In genomic region chr7:141934128-141934898, GRCm38 (mm10) we compare ENCODE assay signal across 14 mouse cellular contexts. TPM values are rescaled to one million over a fixed set of nuclear protein-coding genes. Genes with fewer than 3 reads are reported as not detected.
DNase-seq lines count a peak whose midpoint lies in the region; ATAC-seq lines count a peak whose summit lies in the region.
"Had no signal": no experiment of that assay in that cellular context is flagged by ENCODE, and none has a peak within 500 bp of the region (broad histone marks: within the 10 kb centered on the region; RNA-seq: fewer than 3 reads in every experiment).

No protein-coding gene starts in this region.

- peak; percentile 68 for ATAC-seq in intestine, embryonic 15.5 days
- ATAC-seq in intestine, embryonic 16.5 days: no peak
- peak; percentile 92 for ATAC-seq in forebrain, embryonic 12.5 days (ENCODE audit: low FRiP score)
- peak; percentile 63; the same call in 1 of the 2 replicates for ATAC-seq in stomach, embryonic 15.5 days (ENCODE audit: insufficient read depth, low FRiP score, low read depth)
- ATAC-seq: Patski had no signal

- no peak overlapping the region for H3K27ac ChIP-seq in intestine, embryonic 15.5 days
- H3K27ac ChIP-seq in intestine, embryonic 16.5 days (ENCODE audit: low read length): no peak overlapping the region
- H3K27ac ChIP-seq in forebrain, embryonic 12.5 days: peak overlapping the region; percentile 71
- peak overlapping the region; percentile 78 for H3K27ac ChIP-seq in midbrain, embryonic 10.5 days (replicated peaks)
- H3K27ac ChIP-seq in stomach, embryonic 15.5 days: no peak overlapping the region
- H3K27ac ChIP-seq: embryonic facial prominence, embryonic 15.5 days had no signal

- H3K4me3 ChIP-seq in intestine, embryonic 15.5 days (replicated peaks): no peak overlapping the region
- no peak overlapping the region for H3K4me3 ChIP-seq in intestine, embryonic 16.5 days (ENCODE audit: low read length)
- H3K4me3 ChIP-seq in forebrain, embryonic 12.5 days (replicated peaks): no peak overlapping the region
- H3K4me3 ChIP-seq in midbrain, embryonic 10.5 days: no peak overlapping the region
- no peak overlapping the region for H3K4me3 ChIP-seq in stomach, embryonic 15.5 days (replicated peaks)
- H3K4me3 ChIP-seq: embryonic facial prominence, embryonic 15.5 days had no signal

- no peaks in the 10 kb centered on the region for H3K36me3 ChIP-seq in intestine, embryonic 15.5 days
- no peaks in the 10 kb centered on the region for H3K36me3 ChIP-seq in intestine, embryonic 16.5 days (ENCODE audit: control insufficient read depth, insufficient read depth, low read length)
- no peaks in the 10 kb centered on the region for H3K36me3 ChIP-seq in forebrain, embryonic 12.5 days (replicated peaks)
- H3K36me3 ChIP-seq in midbrain, embryonic 10.5 days: no peaks in the 10 kb centered on the region
- H3K36me3 ChIP-seq in stomach, embryonic 15.5 days: no peaks in the 10 kb centered on the region
- H3K36me3 ChIP-seq: embryonic facial prominence, embryonic 15.5 days had no signal

- DNase-seq in midbrain, embryonic 10.5 days (ENCODE audit: low spot score): peak; percentile 58
- no peak for DNase-seq in layer of hippocampus, postnatal 36 days
- DNase-seq in right cerebral cortex, postnatal 36 days (ENCODE audit: low spot score in 2 of 2): no peak
- DNase-seq in layer of hippocampus, adult 9-10 months (ENCODE audit: low spot score): no peak
- DNase-seq: gastrocnemius, postnatal 25 days; heart, postnatal 10 days; kidney, postnatal 10 days; lung, adult 2 months had no signal

- H3K9me3 ChIP-seq in intestine, embryonic 15.5 days: no peaks in the 10 kb centered on the region
- H3K9me3 ChIP-seq in intestine, embryonic 16.5 days (ENCODE audit: control insufficient read depth, low read length): no peaks in the 10 kb centered on the region
- H3K9me3 ChIP-seq in forebrain, embryonic 12.5 days: no peaks in the 10 kb centered on the region
- H3K9me3 ChIP-seq in midbrain, embryonic 10.5 days (replicated peaks): no peaks in the 10 kb centered on the region
- H3K9me3 ChIP-seq in stomach, embryonic 15.5 days: no peaks in the 10 kb centered on the region
- H3K9me3 ChIP-seq: embryonic facial prominence, embryonic 15.5 days had no signal

- H3K4me1 ChIP-seq in intestine, embryonic 15.5 days (replicated peaks): no peaks in the 10 kb centered on the region
- no peaks in the 10 kb centered on the region for H3K4me1 ChIP-seq in intestine, embryonic 16.5 days (ENCODE audit: control insufficient read depth, insufficient read depth, low read length)
- H3K4me1 ChIP-seq in forebrain, embryonic 12.5 days: peaks cover 17% of the 10 kb centered on the region
- H3K4me1 ChIP-seq in midbrain, embryonic 10.5 days: peaks cover 12% of the 10 kb centered on the region
- H3K4me1 ChIP-seq in stomach, embryonic 15.5 days: no peaks in the 10 kb centered on the region
- H3K4me1 ChIP-seq: embryonic facial prominence, embryonic 15.5 days had no signal

- no peak overlapping the region for H3K9ac ChIP-seq in intestine, embryonic 15.5 days
- H3K9ac ChIP-seq in intestine, embryonic 16.5 days (ENCODE audit: low read depth, low read length): no peak overlapping the region
- no peak overlapping the region for H3K9ac ChIP-seq in forebrain, embryonic 12.5 days
- H3K9ac ChIP-seq in stomach, embryonic 15.5 days: no peak overlapping the region
- H3K9ac ChIP-seq: embryonic facial prominence, embryonic 15.5 days had no signal

- WGBS in intestine, embryonic 15.5 days: 66% methylated on average over 7 of the region's 7 CpGs
- WGBS in intestine, embryonic 16.5 days: 64% methylated on average over 7 of the region's 7 CpGs
- WGBS in forebrain, embryonic 12.5 days: 52% methylated on average over 7 of the region's 7 CpGs
- 61% methylated on average over 7 of the region's 7 CpGs for WGBS in midbrain, embryonic 10.5 days
- 54% methylated on average over 7 of the region's 7 CpGs for WGBS in stomach, embryonic 15.5 days

- no peak overlapping the region for H3K4me2 ChIP-seq in intestine, embryonic 15.5 days (replicated peaks)
- H3K4me2 ChIP-seq in intestine, embryonic 16.5 days (ENCODE audit: low read depth, low read length): no peak overlapping the region
- no peak overlapping the region for H3K4me2 ChIP-seq in forebrain, embryonic 12.5 days
- no peak overlapping the region for H3K4me2 ChIP-seq in stomach, embryonic 15.5 days
- H3K4me2 ChIP-seq: embryonic facial prominence, embryonic 15.5 days had no signal

- H3K27me3 ChIP-seq in intestine, embryonic 15.5 days (replicated peaks): 0 out of 2 replicates have a peak, but pooled peaks cover 3% of the 10 kb centered on the region
- H3K27me3 ChIP-seq in intestine, embryonic 16.5 days (replicated peaks; ENCODE audit: control insufficient read depth, insufficient read depth, low read length): no peaks in the 10 kb centered on the region
- H3K27me3 ChIP-seq in forebrain, embryonic 12.5 days: peaks cover 9% of the 10 kb centered on the region; the same call in 1 of the 2 replicates
- H3K27me3 ChIP-seq in midbrain, embryonic 10.5 days (ENCODE audit: low read depth, poor library complexity, severe bottlenecking): no peaks in the 10 kb centered on the region
- no peaks in the 10 kb centered on the region for H3K27me3 ChIP-seq in stomach, embryonic 15.5 days (replicated peaks)

RNA-seq across cellular contexts. Expression of gene Brsk2, which starts 15.2 kb away (rescaled TPM):
- 1.3 and 1.8 TPM in 2 replicates for polyA plus RNA-seq in intestine, embryonic 15.5 days (2015; fragmentation: Nextera tagmentation; extraction: Ambion mirVana)
- polyA plus RNA-seq in intestine, embryonic 16.5 days (2015; fragmentation: Nextera tagmentation; extraction: Ambion mirVana): 0.98 and 1.3 TPM in 2 replicates
- polyA plus RNA-seq in forebrain, embryonic 12.5 days (2016; fragmentation: Nextera tagmentation; extraction: Ambion mirVana): 19.8 and 20.2 TPM in 2 replicates
- polyA plus RNA-seq in midbrain, embryonic 10.5 days (2016; fragmentation: Nextera tagmentation; extraction: Ambion mirVana): 7.8 and 11.4 TPM in 2 replicates
- 1.6 and 2.0 TPM in 2 replicates for polyA plus RNA-seq in stomach, embryonic 15.5 days (2015; fragmentation: Nextera tagmentation; extraction: Ambion mirVana)
- total RNA-seq in layer of hippocampus, postnatal 36 days (2021): 100 to 1,000 TPM; 163 to 178 TPM

RNA-seq across cellular contexts. Expression of gene Tollip, which starts 16.0 kb away (rescaled TPM):
- polyA plus RNA-seq in intestine, embryonic 15.5 days (2015; fragmentation: Nextera tagmentation; extraction: Ambion mirVana): 43.9 and 46.2 TPM in 2 replicates
- 51.1 and 55.5 TPM in 2 replicates for polyA plus RNA-seq in intestine, embryonic 16.5 days (2015; fragmentation: Nextera tagmentation; extraction: Ambion mirVana)
- polyA plus RNA-seq in forebrain, embryonic 12.5 days (2016; fragmentation: Nextera tagmentation; extraction: Ambion mirVana): 69.2 and 76.2 TPM in 2 replicates
- polyA plus RNA-seq in midbrain, embryonic 10.5 days (2016; fragmentation: Nextera tagmentation; extraction: Ambion mirVana): 52.9 and 66.6 TPM in 2 replicates
- 43.0 and 48.1 TPM in 2 replicates for polyA plus RNA-seq in stomach, embryonic 15.5 days (2015; fragmentation: Nextera tagmentation; extraction: Ambion mirVana)
- total RNA-seq in layer of hippocampus, postnatal 36 days (2021): 100 to 1,000 TPM; 121 to 127 TPM

Comparison
In these comparisons a context has a peak if more than half of its experiments do, and no peak if none do; other contexts are left out.
1. H3K27ac ChIP-seq: peak in forebrain, embryonic 12.5 days (single experiment) and midbrain, embryonic 10.5 days (single experiment); none in intestine, embryonic 15.5 days (single experiment), intestine, embryonic 16.5 days (single experiment) and stomach, embryonic 15.5 days (single experiment).